Mouse (Mus musculus): ENCODE measurements around the gene 1700025B11Rik.
"Not testable (repeated sequence)": the region's sequence is repeated elsewhere in the genome, so short reads cannot be mapped to it uniquely, and the experiment has no call there.

- not testable (repeated sequence) for TF ChIP-seq POLR2AphosphoS5 (IDR thresholded peaks at IDR 0.05; ENCODE audit: insufficient replicate concordance, low read depth, low read length); CTCF (IDR thresholded peaks at IDR 0.05; ENCODE audit: low read depth, low read length); GATA1 (IDR thresholded peaks at IDR 0.05; ENCODE audit: borderline replicate concordance, low read length); TAL1 (conservative IDR thresholded peaks at IDR 0.05; ENCODE audit: low read depth, low read length)
Measured at GRCm38 (mm10) chr15:77523186-77523843, 38.4 kb downstream of the 1700025B11Rik start.

Data from G1E (cell line).